Mouse (Mus musculus) small intestine, adult 2 months (tissue): ENCODE measurements around the gene Zfp580.

Experiments
- CTCF ChIP-seq: fragments of 200-500 bp; IDR thresholded peaks from 2 replicates; pipeline ENCODE4 v1.5.1; 2012; ENCODE audit warnings: low read depth, mild to moderate bottlenecking, control low read depth, inconsistent platforms, low read length, moderate library complexity, mixed read lengths; ENCODE audit not compliant: insufficient replicate concordance, insufficient read length; ENCODE audit errors: extremely low read depth
- POLR2A ChIP-seq: fragments of 200-500 bp; IDR thresholded peaks from 2 replicates; pipeline ENCODE4 v1.6.1; 2012; ENCODE audit warnings: low read depth, mild to moderate bottlenecking, control low read depth, inconsistent platforms, low read length, moderate library complexity

GRCm38 (mm10) chr7:5044981-5045380, 6.4 kb upstream of the Zfp580 start:
- TF ChIP-seq CTCF (no peak), POLR2A (no peak)
